Mouse (Mus musculus): ENCODE measurements around the gene Gpr6.

GRCm38 (mm10) chr10:41098137-41098536 lies 26.1 kb upstream of the Gpr6 start:
- TF ChIP-seq GATA1 (IDR thresholded peaks at IDR 0.05; ENCODE audit: borderline replicate concordance, low read length), result no peak
- TF ChIP-seq FLI1 (IDR thresholded peaks at IDR 0.05; ENCODE audit: low read length), result no peak

Measured in megakaryocyte, embryonic 14.5 days (primary cell).